Mouse (Mus musculus) heart, embryonic 11.5 days (tissue): ENCODE results near the gene Adora1. TPM values are rescaled to one million over a fixed set of nuclear protein-coding genes. Genes with fewer than 3 reads are reported as not detected.

ENCODE experiments used
- ATAC-seq: fragments of 200-750 bp; cut with Nextera tagmentation; replicated peaks from 2 replicates; pipeline ENCODE4 v1.8.0; 2017; ENCODE audit warnings: moderate library complexity; ENCODE audit not compliant: insufficient number of reproducible peaks, low FRiP score, low TSS enrichment
- H3K27ac ChIP-seq: fragments of 300-500 bp; sonication (generic); 2 replicates; pipeline ENCODE4 v1.5.1; 2014; ENCODE audit warnings: mild to moderate bottlenecking, low read depth, low read length
- H3K27me3 ChIP-seq: fragments of 300-500 bp; sonication (generic); 2 replicates; pipeline ENCODE4 v1.6.1; 2014; ENCODE audit warnings: mild to moderate bottlenecking, low read length, mixed read lengths; ENCODE audit not compliant: control insufficient read depth, insufficient read depth
- H3K36me3 ChIP-seq: fragments of 300-500 bp; sonication (generic); 2 replicates; pipeline ENCODE4 v1.6.1; 2014; ENCODE audit warnings: mild to moderate bottlenecking, low read length, moderate library complexity, mixed read lengths; ENCODE audit not compliant: control insufficient read depth, insufficient read depth
- H3K4me1 ChIP-seq: fragments of 300-500 bp; sonication (generic); 2 replicates; pipeline ENCODE4 v1.6.1; 2014; ENCODE audit warnings: low read length; ENCODE audit not compliant: control insufficient read depth, insufficient read depth
- H3K4me2 ChIP-seq: fragments of 300-500 bp; sonication (generic); 2 replicates; pipeline ENCODE4 v1.6.1; 2014; ENCODE audit warnings: mild to moderate bottlenecking, moderate library complexity
- H3K4me3 ChIP-seq: fragments of 300-500 bp; sonication (generic); 2 replicates; pipeline ENCODE4 v1.5.1; 2014; ENCODE audit warnings: low read depth, low read length
- H3K9ac ChIP-seq: fragments of 300-500 bp; sonication (generic); 2 replicates; pipeline ENCODE4 v1.6.1; 2014; ENCODE audit warnings: mild to moderate bottlenecking, low read depth, low read length, moderate library complexity
- H3K9me3 ChIP-seq: fragments of 300-500 bp; sonication (generic); replicated peaks from 2 replicates; pipeline ENCODE4 v1.6.1; 2016; ENCODE audit warnings: low read length; ENCODE audit not compliant: control insufficient read depth
- WGBS: fragments of 180-500 bp; shearing (Covaris S2); extraction: QIAGEN DNeasy Blood & Tissue Kit; methylation state at CpG from one replicate; pipeline ENCODE4 v1.1.7; 2014; ENCODE audit not compliant: insufficient replicate concordance; 5-methylcytosine and 5-hydroxymethylcytosine counted together
- polyA plus RNA-seq: library from polyadenylated mRNA; unstranded; fragments of >200 nt; fragmentation: Nextera tagmentation; extraction: Ambion mirVana; gene quantifications from 2 replicates; pipeline ENCODE4 v1.2.1, GENCODE M21; 2014

Adora1 gene
- polyA plus RNA-seq, 1 experiment from 2014 or later = 4.4 TPM

DNA sequence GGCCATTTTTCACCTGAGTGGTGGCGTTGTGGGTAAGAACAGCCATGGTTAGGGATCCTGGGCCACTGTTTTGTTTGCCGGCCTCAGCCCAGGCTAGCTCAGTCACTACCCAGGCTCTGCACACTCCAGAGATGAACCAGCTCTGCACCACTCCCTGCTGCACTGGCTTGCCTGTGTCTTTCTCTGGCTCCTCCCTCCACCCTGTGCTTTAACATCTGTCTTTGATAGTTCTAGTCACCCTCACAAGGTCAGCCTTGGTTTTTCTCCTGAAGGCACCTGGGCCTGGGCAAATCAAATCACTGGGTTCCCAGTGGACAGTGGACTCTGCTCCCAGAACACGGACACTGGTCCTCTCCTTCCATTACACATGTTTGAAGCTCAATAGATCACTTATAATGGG, 81.1 kb downstream of the Adora1 start:
- ATAC-seq = no peak
- H3K27ac ChIP-seq = no peak overlapping the region
- H3K9me3 ChIP-seq = peaks cover 3% of the 10 kb centered on the region; the same call in 1 of the 2 replicates
- H3K4me2 ChIP-seq = no peak overlapping the region
- H3K4me1 ChIP-seq = peaks cover 6% of the 10 kb centered on the region
- no peaks in the 10 kb centered on the region for H3K36me3 ChIP-seq
- no peak overlapping the region for H3K4me3 ChIP-seq
- 76% methylated on average over 3 of the region's 3 CpGs for WGBS
- no peak overlapping the region for H3K9ac ChIP-seq
- H3K27me3 ChIP-seq = no peaks in the 10 kb centered on the region

DNA sequence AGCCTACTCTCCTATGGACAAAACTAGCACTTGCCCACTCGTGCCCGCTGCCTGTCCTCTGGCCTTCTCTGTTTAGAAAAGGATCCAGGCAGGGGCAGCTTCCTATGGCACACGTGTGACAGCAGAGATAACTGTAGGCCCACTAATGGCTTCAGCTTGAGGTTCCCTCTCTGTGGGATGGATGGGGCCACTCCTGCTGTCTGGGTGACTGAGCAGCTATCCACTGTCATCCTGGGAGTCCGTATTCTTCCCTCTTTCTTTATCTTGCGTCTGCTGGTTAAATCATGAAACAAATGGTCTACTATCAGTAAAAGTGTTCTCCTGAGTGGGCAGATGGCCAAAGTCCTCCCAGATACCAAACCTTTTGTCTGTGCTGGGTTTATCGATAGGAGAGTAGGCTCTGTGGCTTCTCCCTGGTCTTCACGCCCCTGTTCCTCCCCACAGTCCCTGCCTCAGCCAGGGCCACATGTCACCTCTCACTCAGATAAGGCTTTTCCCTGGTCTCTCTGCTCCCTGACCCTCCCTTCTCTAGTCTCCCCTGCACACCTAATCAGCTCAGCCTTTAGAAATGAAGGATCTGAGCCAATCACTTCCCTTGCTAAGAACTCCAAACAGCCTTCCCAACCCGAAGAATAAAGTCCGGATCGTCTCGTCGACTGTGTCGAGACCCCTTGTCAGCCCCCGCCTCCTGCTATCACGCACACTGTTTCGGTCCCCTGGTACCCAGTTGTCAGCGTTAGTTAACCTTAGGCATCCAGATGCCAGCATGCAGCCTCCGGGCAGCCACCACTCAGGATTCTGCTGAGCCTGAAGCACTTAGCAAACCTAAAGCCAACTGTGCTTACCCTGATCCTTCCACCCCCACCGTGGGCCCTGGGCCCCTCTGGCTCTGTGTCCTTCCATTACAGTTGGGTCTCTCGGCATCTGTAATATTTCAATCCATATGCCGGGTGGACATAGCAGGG, 82.3 kb downstream of the Adora1 start:
- H3K9ac ChIP-seq = no peak overlapping the region; the same call in 1 of the 2 replicates
- 0 out of 2 replicates have a peak overlapping the region, but pooled peaks have one; percentile 12 for H3K27ac ChIP-seq
- H3K36me3 ChIP-seq = no peaks in the 10 kb centered on the region
- H3K4me2 ChIP-seq = peak overlapping the region; percentile 9; the same call in 1 of the 2 replicates
- H3K27me3 ChIP-seq = no peaks in the 10 kb centered on the region
- ATAC-seq = no peak
- WGBS = 39% methylated on average over 21 of the region's 21 CpGs
- H3K4me3 ChIP-seq = no peak overlapping the region
- H3K4me1 ChIP-seq = peaks cover 6% of the 10 kb centered on the region
- peaks cover 3% of the 10 kb centered on the region; the same call in 1 of the 2 replicates for H3K9me3 ChIP-seq

DNA sequence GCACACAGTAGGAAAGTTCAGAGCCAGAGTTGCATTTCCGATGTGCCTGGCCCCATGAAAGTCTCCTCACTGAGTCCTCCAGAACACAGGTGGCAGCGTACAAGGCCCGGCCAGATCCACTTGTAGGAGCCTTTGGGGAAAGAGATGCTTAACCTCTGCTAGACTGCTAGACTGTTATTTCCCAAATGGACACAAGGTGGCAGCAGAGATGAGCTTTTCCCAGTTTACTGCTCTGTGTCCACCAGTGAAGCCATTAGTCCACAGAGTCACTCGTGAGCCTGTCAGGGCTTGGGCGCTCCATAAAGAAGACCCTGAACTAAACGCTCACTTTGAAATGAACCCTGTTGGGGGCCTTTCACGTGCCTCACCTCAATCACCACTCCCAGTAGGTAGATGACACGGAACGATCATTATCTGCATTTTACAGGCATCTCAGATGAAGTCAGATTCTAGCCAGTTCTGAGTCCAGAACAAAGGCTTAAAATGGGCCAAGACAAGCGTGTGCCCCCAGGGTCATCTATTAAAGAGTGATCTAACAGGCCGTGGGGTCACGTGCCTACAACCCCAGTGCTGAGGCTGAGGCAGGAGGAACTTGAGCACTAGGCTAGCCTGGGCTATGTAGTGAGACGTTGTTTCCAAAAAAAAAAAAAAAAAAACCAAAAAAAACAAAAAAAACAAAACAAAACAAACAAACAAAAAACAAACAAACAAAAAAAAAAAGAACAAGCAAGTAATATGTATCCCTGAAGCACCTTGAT, 83.4 kb downstream of the Adora1 start:
- H3K9ac ChIP-seq = no peak overlapping the region
- peaks cover 3% of the 10 kb centered on the region; the same call in 1 of the 2 replicates for H3K9me3 ChIP-seq
- H3K4me2 ChIP-seq = no peak overlapping the region
- no peak overlapping the region for H3K27ac ChIP-seq
- no peaks in the 10 kb centered on the region for H3K36me3 ChIP-seq
- H3K27me3 ChIP-seq = no peaks in the 10 kb centered on the region
- H3K4me1 ChIP-seq = peaks cover 6% of the 10 kb centered on the region
- no peak overlapping the region for H3K4me3 ChIP-seq
- peak; percentile 68; the same call in 1 of the 2 replicates for ATAC-seq
- WGBS = 32% methylated on average over 13 of the region's 13 CpGs

- 82% methylated on average over 9 of the region's 9 CpGs for WGBS
- Histone ChIP-seq H3K9ac (no peak overlapping the region), H3K4me3 (no peak overlapping the region), H3K4me1 (peaks cover 6% of the 10 kb centered on the region), H3K4me2 (no peak overlapping the region), H3K9me3 (peaks cover 3% of the 10 kb centered on the region; the same call in 1 of the 2 replicates), H3K27me3 (no peaks in the 10 kb centered on the region), H3K27ac (no peak overlapping the region), H3K36me3 (no peaks in the 10 kb centered on the region)
- no peak for ATAC-seq
These were observed 84.5 kb downstream of the Adora1 start for GRCm38 (mm10) chr1:134150745-134151144.

GRCm38 (mm10) chr1:134150076-134150475, 85.2 kb downstream of the Adora1 start:
- H3K27me3 ChIP-seq = no peaks in the 10 kb centered on the region
- peaks cover 6% of the 10 kb centered on the region for H3K4me1 ChIP-seq
- no peak overlapping the region for H3K27ac ChIP-seq
- 0 out of 2 replicates have a peak, but pooled peaks have one; percentile 27 for ATAC-seq
- H3K36me3 ChIP-seq = no peaks in the 10 kb centered on the region
- H3K9me3 ChIP-seq = peaks cover 3% of the 10 kb centered on the region; the same call in 1 of the 2 replicates
- H3K4me3 ChIP-seq = no peak overlapping the region
- H3K9ac ChIP-seq = no peak overlapping the region
- 46% methylated on average over 8 of the region's 8 CpGs for WGBS
- H3K4me2 ChIP-seq = no peak overlapping the region

Other genes starting within 250 kb of the Adora1 start
- 10.6 and 13.4 TPM in 2 replicates for gene Fmod, start 198.2 kb downstream of the Adora1 start, polyA plus RNA-seq
- gene Btg2, start 156.3 kb downstream of the Adora1 start, polyA plus RNA-seq = 31.7 and 35.6 TPM in 2 replicates
- 1.7 and 1.9 TPM in 2 replicates for gene Chit1, start 124.2 kb downstream of the Adora1 start, polyA plus RNA-seq
- 1.5 and 1.9 TPM in 2 replicates for gene Chil1, start 53.3 kb downstream of the Adora1 start, polyA plus RNA-seq
- gene Mybph, start 42.0 kb downstream of the Adora1 start, polyA plus RNA-seq = 1.0 and 1.2 TPM in 2 replicates
- 3.7 and 4.2 TPM in 2 replicates for gene Myog, start 54.6 kb upstream of the Adora1 start, polyA plus RNA-seq
- gene Ppfia4, start 97.5 kb upstream of the Adora1 start, polyA plus RNA-seq = 9.4 and 9.7 TPM in 2 replicates
- 75.1 and 78.8 TPM in 2 replicates for gene Tmem183a, start 126.5 kb upstream of the Adora1 start, polyA plus RNA-seq
- gene 4933406M09Rik, start 150.5 kb upstream of the Adora1 start, polyA plus RNA-seq = not detected in 2 replicates
- gene Cyb5r1, start 170.1 kb upstream of the Adora1 start, polyA plus RNA-seq = 35.2 and 36.9 TPM in 2 replicates
- 129 and 130 TPM in 2 replicates for gene Adipor1, start 179.9 kb upstream of the Adora1 start, polyA plus RNA-seq
- 15.5 and 22.2 TPM in 2 replicates for gene Klhl12, start 220.1 kb upstream of the Adora1 start, polyA plus RNA-seq